Mouse (Mus musculus) kidney, adult 2 months (tissue): ENCODE measurements at regions not wholly inside any gene's neighbourhood (a gene's known extent, or its start where the extent isn't known, plus 50 kb on each side); places are given as distances from the start of the nearest gene placed in this dataset.

Source experiments
- CTCF ChIP-seq: fragments of 200-500 bp; conservative IDR thresholded peaks from 2 replicates; pipeline ENCODE4 v1.5.1; 2011; ENCODE audit warnings: low read depth, mild to moderate bottlenecking, control low read depth, low read length, moderate library complexity, mixed read lengths; ENCODE audit not compliant: insufficient read depth, insufficient read length
- POLR2A ChIP-seq: fragments of 200-500 bp; IDR thresholded peaks from one replicate; pipeline ENCODE4 v1.6.1; 2011; ENCODE audit warnings: low read depth, low read length, control low read depth

- no peak for TF ChIP-seq CTCF
- no peak for TF ChIP-seq POLR2A
These were observed 464.4 kb downstream of the Lrig3 start for GRCm38 (mm10) chr10:126430346-126430745.
